Mouse (Mus musculus) midbrain, embryonic 16.5 days (tissue): ENCODE measurements around the gene Reg2. TPM values are rescaled to one million over a fixed set of nuclear protein-coding genes. Genes with fewer than 3 reads are reported as not detected.

Experiments
- ATAC-seq: fragments of 200-750 bp; cut with Nextera tagmentation; 2 replicates; pipeline ENCODE4 v1.8.0; 2017; ENCODE audit warnings: moderate TSS enrichment
- H3K27ac ChIP-seq: fragments of 300-500 bp; sonication (generic); 2 replicates; pipeline ENCODE4 v1.5.1; 2014; ENCODE audit warnings: mild to moderate bottlenecking, low read length, mixed read lengths
- H3K27me3 ChIP-seq: fragments of 300-500 bp; sonication (generic); 2 replicates; pipeline ENCODE4 v1.6.1; 2014; ENCODE audit warnings: low read depth, low read length, mixed read lengths; ENCODE audit not compliant: control insufficient read depth, insufficient read depth
- H3K36me3 ChIP-seq: fragments of 300-500 bp; sonication (generic); 2 replicates; pipeline ENCODE4 v1.6.1; 2014; ENCODE audit warnings: mild to moderate bottlenecking, low read length, moderate library complexity, mixed read lengths; ENCODE audit not compliant: control insufficient read depth, insufficient read depth
- H3K4me1 ChIP-seq: fragments of 300-500 bp; sonication (generic); 2 replicates; pipeline ENCODE4 v1.6.1; 2014; ENCODE audit warnings: mild to moderate bottlenecking, low read length, mixed read lengths; ENCODE audit not compliant: control insufficient read depth, insufficient read depth
- H3K4me2 ChIP-seq: fragments of 300-500 bp; sonication (generic); 2 replicates; pipeline ENCODE4 v1.6.1; 2014; ENCODE audit warnings: mild to moderate bottlenecking, low read length, mixed read lengths
- H3K4me3 ChIP-seq: fragments of 300-500 bp; sonication (generic); 2 replicates; pipeline ENCODE4 v1.5.1; 2014; ENCODE audit warnings: low read depth, mild to moderate bottlenecking, low read length, moderate library complexity, mixed read lengths
- H3K9ac ChIP-seq: fragments of 300-500 bp; sonication (generic); 2 replicates; pipeline ENCODE4 v1.6.1; 2014; ENCODE audit warnings: low read depth, low read length, mixed read lengths
- H3K9me3 ChIP-seq: fragments of 300-500 bp; sonication (generic); replicated peaks from 2 replicates; pipeline ENCODE4 v1.6.1; 2014; ENCODE audit warnings: mild to moderate bottlenecking, low read length, mixed read lengths; ENCODE audit not compliant: control insufficient read depth, poor library complexity, severe bottlenecking
- WGBS: fragments of 180-500 bp; shearing (Covaris S2); extraction: QIAGEN DNeasy Blood & Tissue Kit; methylation state at CpG from one replicate; pipeline ENCODE4 v1.1.7; 2014; 5-methylcytosine and 5-hydroxymethylcytosine counted together
- polyA plus RNA-seq: library from polyadenylated mRNA; unstranded; fragments of >200 nt; fragmentation: Nextera tagmentation; extraction: Ambion mirVana; gene quantifications from 2 replicates; pipeline ENCODE4 v1.2.1, GENCODE M21; 2015

Gene Reg2
- polyA plus RNA-seq, 1 experiment from 2014 or later: not detected

DNA sequence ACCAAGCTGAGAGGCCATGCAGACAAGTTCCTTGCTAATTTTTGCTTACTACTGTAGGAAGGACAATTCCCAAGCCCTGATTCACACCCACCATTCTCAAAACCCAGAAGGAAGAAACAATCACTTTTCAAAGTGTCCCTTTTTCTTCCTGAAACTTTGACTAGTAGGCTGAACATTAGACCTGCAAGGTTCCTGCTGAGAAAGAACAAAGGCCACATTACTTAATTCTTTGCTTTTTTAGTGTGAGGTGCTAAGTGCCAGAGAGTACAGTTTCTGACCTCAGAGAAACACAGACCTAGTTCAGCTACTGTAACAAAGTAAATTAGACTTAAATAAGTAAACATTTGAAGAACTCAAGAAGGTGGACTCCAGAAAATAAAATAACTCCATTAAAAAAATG, 53.0 kb downstream of the Reg2 start:
- H3K36me3 ChIP-seq: no peaks in the 10 kb centered on the region
- ATAC-seq: no peak

DNA sequence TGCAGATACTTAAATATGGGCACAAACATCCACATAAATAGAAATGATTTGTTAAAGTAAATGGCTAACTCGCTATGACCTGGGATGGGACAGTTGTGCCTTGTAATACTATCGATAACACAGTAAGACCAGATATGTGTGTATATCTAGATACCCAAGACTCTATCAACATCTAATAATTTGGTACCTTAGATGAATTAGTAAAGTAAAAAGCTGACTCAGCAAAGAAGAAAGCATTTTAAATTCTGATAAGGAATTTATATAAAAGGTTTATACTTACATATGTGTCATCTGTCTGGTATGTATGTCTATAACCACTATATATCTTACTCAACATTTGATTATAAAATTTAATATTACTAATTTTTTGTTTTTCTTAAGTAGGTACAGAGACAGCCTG, 57.4 kb downstream of the Reg2 start:
- H3K9ac ChIP-seq: no peak overlapping the region
- WGBS: 86% methylated on average over 2 of the region's 2 CpGs
- ATAC-seq: no peak
- no peak overlapping the region for H3K4me2 ChIP-seq
- no peaks in the 10 kb centered on the region for H3K36me3 ChIP-seq
- H3K9me3 ChIP-seq: no peaks in the 10 kb centered on the region
- H3K27me3 ChIP-seq: no peaks in the 10 kb centered on the region
- H3K4me3 ChIP-seq: no peak overlapping the region
- H3K27ac ChIP-seq: no peak overlapping the region
- no peaks in the 10 kb centered on the region for H3K4me1 ChIP-seq

More for the DNA sequence above, 53.0 kb downstream of the Reg2 start:
- Histone ChIP-seq H3K27ac (no peak overlapping the region), H3K4me1 (no peaks in the 10 kb centered on the region), H3K4me3 (no peak overlapping the region), H3K27me3 (no peaks in the 10 kb centered on the region), H3K9me3 (no peaks in the 10 kb centered on the region), H3K4me2 (no peak overlapping the region), H3K9ac (no peak overlapping the region)

Other genes with a start within 250 kb of the Reg2 start
- gene Reg3b, start 25.0 kb upstream of the Reg2 start, polyA plus RNA-seq: 0.31 and 0.57 TPM in 2 replicates
- gene Reg3d, start 16.8 kb upstream of the Reg2 start, polyA plus RNA-seq: not detected in 2 replicates
- not detected in 2 replicates for gene Reg3a, start 14.9 kb upstream of the Reg2 start, polyA plus RNA-seq
- gene Reg1, start 27.1 kb downstream of the Reg2 start, polyA plus RNA-seq: not detected in 2 replicates
- gene Reg3g, start 73.2 kb downstream of the Reg2 start, polyA plus RNA-seq: not detected in 2 replicates